Mouse (Mus musculus): ENCODE measurements around the gene BC029722.

DNA sequence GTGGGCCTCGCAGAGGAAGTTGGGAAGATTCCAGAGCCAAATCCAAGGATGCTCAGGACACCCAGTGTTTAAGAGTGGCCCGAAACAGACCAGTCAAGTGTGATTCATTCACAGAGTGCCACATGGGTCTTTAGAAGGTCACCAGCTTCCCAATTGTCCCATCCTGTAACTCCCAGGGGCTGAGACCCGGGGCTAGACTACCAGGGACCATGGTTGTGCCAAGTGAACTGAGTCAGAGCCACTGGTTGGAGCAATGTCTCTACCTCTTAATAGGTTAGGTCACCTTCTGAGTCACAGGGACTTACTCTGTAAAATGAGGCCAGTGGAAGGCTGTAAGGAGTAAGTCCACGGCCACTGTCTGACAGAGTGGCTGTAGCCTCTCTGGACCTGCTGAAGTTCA is 19.7 kb upstream of the BC029722 start:
- TF ChIP-seq POLR2A (IDR thresholded peaks at IDR 0.05; ENCODE audit: low read depth, low read length) (no peak), CTCF (IDR thresholded peaks at IDR 0.05; ENCODE audit: borderline replicate concordance, insufficient read depth, low read length) (no peak)
